In the genomic region with DNA sequence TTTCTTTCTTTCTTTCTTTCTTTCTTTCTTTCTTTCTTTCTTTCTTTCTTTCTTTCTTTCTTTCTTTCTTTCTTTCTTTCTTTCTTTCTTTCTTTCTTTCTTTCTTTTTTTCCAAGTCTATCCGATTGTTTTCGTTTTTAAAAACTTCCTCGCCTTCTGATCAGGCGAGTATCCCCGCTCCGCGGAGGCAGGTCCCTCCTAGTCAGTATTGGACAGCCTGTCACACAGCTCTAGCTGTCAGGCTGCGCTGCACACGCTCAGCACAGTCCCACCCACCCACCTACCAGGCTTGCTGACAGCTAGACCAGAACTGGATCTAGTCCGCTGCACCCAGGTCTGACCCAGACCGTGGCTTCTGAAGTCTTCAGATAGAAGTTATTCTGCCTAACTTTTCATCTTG, we compare ENCODE assay signal across 8 mouse cellular contexts. TPM values are rescaled to one million over a fixed set of nuclear protein-coding genes. Genes with fewer than 3 reads are reported as not detected.
DNase-seq lines count a peak whose midpoint lies in the region; ATAC-seq lines count a peak whose summit lies in the region.

No protein-coding gene starts in this region.

- H3K27me3 ChIP-seq in hindbrain, embryonic 12.5 days = no peaks in the 10 kb centered on the region

- 0 out of 2 replicates have a peak overlapping the region, but pooled peaks have one; percentile 35 for H3K27ac ChIP-seq in hindbrain, embryonic 12.5 days

- WGBS in hindbrain, embryonic 12.5 days = under 1% methylated on average over 11 of the region's 11 CpGs

- 0 out of 2 replicates have a peak, but pooled peaks cover 3% of the 10 kb centered on the region for H3K36me3 ChIP-seq in hindbrain, embryonic 12.5 days

- H3K9me3 ChIP-seq in hindbrain, embryonic 12.5 days (replicated peaks) = no peaks in the 10 kb centered on the region

- DNase-seq in R1 (ENCODE audit: low read depth, low spot score) = peak; percentile 75
- DNase-seq in cerebellum, adult 9-10 months = peak; percentile 35
- peak; percentile 48 to 56 for DNase-seq in layer of hippocampus, postnatal 36 days
- DNase-seq in lung, postnatal 4 days = peak; percentile 50 to 65
- DNase-seq in right cerebral cortex, adult 18-20 months = peak; percentile 46
- DNase-seq in urinary bladder, postnatal 25 days (ENCODE audit: low spot score) = peak; percentile 33

- peak; percentile 87 for ATAC-seq in frontal cortex, adult (ENCODE audit: low TSS enrichment)
- ATAC-seq in hindbrain, embryonic 12.5 days (ENCODE audit: low FRiP score) = peak; percentile 95

- H3K9ac ChIP-seq in hindbrain, embryonic 12.5 days = peak overlapping the region; percentile 59

- H3K4me3 ChIP-seq in hindbrain, embryonic 12.5 days = peak overlapping the region; percentile 46

- H3K4me1 ChIP-seq in hindbrain, embryonic 12.5 days = peaks cover 7% of the 10 kb centered on the region

- H3K4me2 ChIP-seq in hindbrain, embryonic 12.5 days (replicated peaks) = peak overlapping the region; percentile 70

RNA-seq across cellular contexts. Expression of gene Zfp40, which starts 0.4 kb away (rescaled TPM):
- polyA plus RNA-seq in hindbrain, embryonic 12.5 days (2016; fragmentation: Nextera tagmentation; extraction: Ambion mirVana) = 22.8 and 24.4 TPM in 2 replicates
- 10 to 100 TPM; 25.2 to 25.8 TPM for total RNA-seq in layer of hippocampus, postnatal 36 days (2021)

Comparison
In these comparisons a context has a peak if more than half of its experiments do, and no peak if none do; other contexts are left out.
1. Peak in every context shown above with its lines: DNase-seq, ATAC-seq, H3K4me3 ChIP-seq and H3K27ac ChIP-seq.